Mouse (Mus musculus) embryonic facial prominence, embryonic 14.5 days (tissue): Measurements from ENCODE around the gene Atp8a2. TPM values are rescaled to one million over a fixed set of nuclear protein-coding genes. Genes with fewer than 3 reads are reported as not detected.
A peak's percentile ranks its signal among the peaks of the same experiment; 100 is the strongest.

Source experiments
- ATAC-seq: fragments of 200-750 bp; cut with Nextera tagmentation; 2 replicates; pipeline ENCODE4 v1.8.0; 2017; ENCODE audit warnings: low read depth, moderate number of reproducible peaks, moderate TSS enrichment
- DNase-seq: peaks from one replicate; pipeline ENCODE4 v3.0.0-alpha.2; 2015; ENCODE audit warnings: low spot score
- H3K27ac ChIP-seq: fragments of 300-500 bp; sonication (generic); replicated peaks from 2 replicates; pipeline ENCODE4 v1.5.1; 2014; ENCODE audit warnings: low read depth, mild to moderate bottlenecking, low read length, moderate library complexity
- H3K27me3 ChIP-seq: fragments of 300-500 bp; sonication (generic); replicated peaks from 2 replicates; pipeline ENCODE4 v1.6.1; 2014; ENCODE audit warnings: low read length; ENCODE audit not compliant: control insufficient read depth, insufficient read depth
- H3K36me3 ChIP-seq: fragments of 300-500 bp; sonication (generic); 2 replicates; pipeline ENCODE4 v1.6.1; 2014; ENCODE audit warnings: low read length, mixed read lengths; ENCODE audit not compliant: control insufficient read depth, insufficient read depth
- H3K4me1 ChIP-seq: fragments of 300-500 bp; sonication (generic); 2 replicates; pipeline ENCODE4 v1.6.1; 2014; ENCODE audit warnings: antibody characterized with exemption, low read length; ENCODE audit not compliant: control insufficient read depth, insufficient read depth
- H3K4me2 ChIP-seq: fragments of 300-500 bp; sonication (generic); 2 replicates; pipeline ENCODE4 v1.6.1; 2014; ENCODE audit warnings: low read depth, mild to moderate bottlenecking, low read length, moderate library complexity, mixed read lengths
- H3K4me3 ChIP-seq: fragments of 300-500 bp; sonication (generic); 2 replicates; pipeline ENCODE4 v1.5.1; 2014; ENCODE audit warnings: low read depth, mild to moderate bottlenecking, low read length
- H3K9ac ChIP-seq: fragments of 300-500 bp; sonication (generic); 2 replicates; pipeline ENCODE4 v1.6.1; 2014; ENCODE audit warnings: low read depth, mild to moderate bottlenecking, low read length, moderate library complexity, mixed read lengths
- H3K9me3 ChIP-seq: fragments of 300-500 bp; sonication (generic); 2 replicates; pipeline ENCODE4 v1.6.1; 2016; ENCODE audit warnings: low read length; ENCODE audit not compliant: control insufficient read depth
- WGBS: fragments of 180-500 bp; shearing (Covaris S2); extraction: QIAGEN DNeasy Blood & Tissue Kit; methylation state at CpG from one replicate; pipeline ENCODE4 v1.1.7; 2014; 5-methylcytosine and 5-hydroxymethylcytosine counted together
- polyA plus RNA-seq: library from polyadenylated mRNA; unstranded; fragments of >200 nt; fragmentation: Nextera tagmentation; extraction: Ambion mirVana; gene quantifications from 2 replicates; pipeline ENCODE4 v1.2.1, GENCODE M21; 2014

Gene Atp8a2
- polyA plus RNA-seq, 1 experiment from 2014 or later, result 3.6 TPM

DNA sequence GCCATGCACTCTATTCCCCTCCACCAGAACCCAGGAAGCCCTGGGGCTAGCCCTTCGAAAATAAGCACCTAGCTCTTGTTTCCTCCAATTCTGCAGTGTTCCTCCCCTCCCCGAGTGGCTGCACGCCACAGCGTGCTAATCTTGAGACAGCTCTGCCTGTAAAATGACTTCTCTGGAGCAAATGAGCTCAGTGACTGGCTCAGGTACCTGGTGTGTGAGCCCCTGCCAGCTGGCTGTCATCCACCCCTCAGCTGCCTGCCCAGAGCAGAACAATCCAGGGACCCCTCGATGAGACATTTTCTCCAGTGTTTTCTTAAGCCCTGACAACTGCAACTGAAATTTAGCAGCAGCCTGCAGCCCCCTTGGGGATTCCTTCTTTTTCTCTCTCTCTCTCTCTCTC, 495.5 kb downstream of the Atp8a2 start:
- DNase-seq (peak; percentile 86), ATAC-seq (peak; percentile 73)
- H3K27ac ChIP-seq, result no peak overlapping the region

DNA sequence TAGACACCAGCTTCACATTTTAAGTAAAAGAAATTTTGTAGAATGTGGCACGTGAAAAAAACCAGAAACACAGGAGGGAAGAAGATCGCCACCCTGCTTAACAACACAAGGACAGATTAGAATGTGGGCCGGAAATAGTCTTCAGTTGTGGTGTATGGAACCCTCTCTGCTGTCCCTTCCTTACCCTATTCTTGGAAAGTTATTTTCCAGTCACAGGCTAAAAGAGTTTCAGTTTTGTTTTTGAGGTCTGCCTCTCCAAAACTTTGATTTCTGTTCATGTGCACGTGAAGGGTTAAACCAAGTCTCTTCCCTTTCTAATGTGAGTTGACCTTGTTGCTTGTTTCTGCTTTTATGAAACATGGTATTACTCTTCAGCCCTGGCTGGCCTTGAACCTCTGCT, 501.8 kb downstream of the Atp8a2 start:
- ATAC-seq, result no peak
- WGBS, result 83% methylated on average over 4 of the region's 4 CpGs
- no peak for DNase-seq
- Histone ChIP-seq H3K9ac (no peak overlapping the region), H3K9me3 (no peaks in the 10 kb centered on the region), H3K4me3 (no peak overlapping the region), H3K27me3 (no peaks in the 10 kb centered on the region), H3K4me1 (peaks cover 14% of the 10 kb centered on the region; the same call in 1 of the 2 replicates), H3K36me3 (no peaks in the 10 kb centered on the region), H3K27ac (no peak overlapping the region), H3K4me2 (no peak overlapping the region)

More for the DNA sequence above, 495.5 kb downstream of the Atp8a2 start:
- H3K9me3 ChIP-seq, result no peaks in the 10 kb centered on the region
- no peak overlapping the region for H3K4me2 ChIP-seq
- H3K4me1 ChIP-seq, result peaks cover 27% of the 10 kb centered on the region
- 11% methylated on average over 5 of the region's 5 CpGs for WGBS
- H3K36me3 ChIP-seq, result no peaks in the 10 kb centered on the region
- no peaks in the 10 kb centered on the region for H3K27me3 ChIP-seq
- no peak overlapping the region for H3K4me3 ChIP-seq
- H3K9ac ChIP-seq, result peak overlapping the region; percentile 38; the same call in 1 of the 2 replicates

DNA sequence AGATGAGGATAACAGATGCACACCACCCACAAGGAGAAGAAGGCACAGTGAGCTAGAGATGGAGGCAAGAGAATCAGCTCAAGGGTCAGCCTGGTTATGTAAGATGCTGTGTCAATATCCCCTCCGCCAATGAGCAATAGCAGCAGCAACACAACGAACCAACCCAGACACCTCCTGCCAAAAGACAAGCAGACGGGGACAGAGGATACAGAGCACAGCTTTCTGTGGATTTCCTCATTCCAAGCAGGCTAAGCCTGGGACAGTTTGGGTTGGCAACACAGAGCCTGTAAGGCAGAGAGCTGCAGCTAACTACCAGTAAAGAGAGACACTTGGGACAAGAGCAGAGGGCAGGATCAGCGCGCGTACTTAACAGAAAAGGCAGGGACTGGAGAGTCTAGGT, 504.8 kb downstream of the Atp8a2 start:
- H3K36me3 ChIP-seq, result no peaks in the 10 kb centered on the region
- H3K9me3 ChIP-seq, result no peaks in the 10 kb centered on the region
- no peak overlapping the region for H3K9ac ChIP-seq
- no peak overlapping the region for H3K27ac ChIP-seq
- peaks cover 13% of the 10 kb centered on the region for H3K4me1 ChIP-seq
- DNase-seq (no peak), ATAC-seq (no peak)
- H3K4me2 ChIP-seq, result no peak overlapping the region
- H3K4me3 ChIP-seq, result no peak overlapping the region
- no peaks in the 10 kb centered on the region for H3K27me3 ChIP-seq
- WGBS, result 81% methylated on average over 6 of the region's 6 CpGs

DNA sequence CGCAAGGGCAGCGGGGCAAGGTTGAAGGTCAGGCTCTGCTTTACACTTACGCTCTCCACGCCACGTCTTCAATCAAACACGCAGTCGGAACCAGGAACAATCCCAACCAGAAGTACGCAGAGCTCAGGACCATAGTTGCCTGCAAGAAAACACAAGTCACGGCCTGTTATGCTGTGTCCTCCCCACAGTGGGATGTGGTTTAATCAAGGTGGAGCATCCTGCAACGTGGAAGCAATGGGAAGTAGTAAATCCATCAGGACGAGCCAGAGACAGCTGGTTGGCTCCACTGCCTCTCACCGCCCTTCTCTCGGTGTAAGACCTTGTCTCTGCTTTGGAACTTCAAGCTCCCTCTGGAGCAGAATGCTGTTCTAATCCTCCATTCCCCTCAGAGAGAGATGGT, 505.6 kb downstream of the Atp8a2 start:
- Histone ChIP-seq H3K9me3 (no peaks in the 10 kb centered on the region), H3K4me3 (no peak overlapping the region), H3K27me3 (no peaks in the 10 kb centered on the region), H3K4me1 (peaks cover 13% of the 10 kb centered on the region), H3K36me3 (no peaks in the 10 kb centered on the region), H3K27ac (no peak overlapping the region), H3K9ac (no peak overlapping the region), H3K4me2 (no peak overlapping the region)
- ATAC-seq (no peak), DNase-seq (no peak)
- WGBS, result 68% methylated on average over 13 of the region's 13 CpGs

DNA sequence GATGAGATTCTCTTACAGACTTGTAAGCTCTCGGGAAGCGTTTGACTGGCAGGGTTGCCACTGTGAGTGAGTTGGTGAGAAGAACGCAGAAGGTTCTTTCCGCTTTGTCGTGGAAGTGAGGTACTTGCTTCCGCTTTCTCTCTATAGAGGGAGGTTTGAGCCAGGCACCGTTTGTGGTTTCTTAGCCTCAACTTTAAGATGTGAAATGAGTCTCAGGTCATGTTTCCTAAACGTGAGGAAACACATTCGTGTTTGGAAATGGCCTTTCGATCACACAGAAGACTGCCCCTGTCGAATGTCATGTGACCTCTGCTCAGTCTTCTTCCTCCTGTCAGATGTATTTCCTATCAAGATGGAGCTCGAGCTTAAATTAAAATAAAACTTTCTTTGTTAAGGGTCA, 506.0 kb downstream of the Atp8a2 start:
- WGBS, result 53% methylated on average over 12 of the region's 12 CpGs

DNA sequence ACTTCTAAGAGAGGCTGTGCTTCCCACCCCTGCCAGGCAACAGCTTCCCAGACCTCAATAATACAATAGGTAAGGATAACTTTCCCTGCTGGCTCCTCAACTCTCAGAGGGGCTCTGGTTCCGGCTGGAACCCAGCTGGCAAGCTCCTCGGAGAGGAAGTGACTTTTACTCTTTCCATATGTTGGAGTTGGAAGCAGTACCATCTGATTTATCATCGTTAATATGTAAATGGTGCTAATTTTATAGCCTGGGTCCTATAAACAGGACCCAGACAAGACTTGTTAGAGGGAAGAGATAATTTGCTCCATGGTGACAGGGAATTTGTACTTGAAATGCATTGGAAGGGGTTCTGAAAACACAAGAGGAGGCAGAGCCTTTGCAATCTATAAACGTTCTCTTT, 507.4 kb downstream of the Atp8a2 start:
- no peaks in the 10 kb centered on the region for H3K36me3 ChIP-seq
- WGBS, result 38% methylated on average over 4 of the region's 4 CpGs
- DNase-seq, result peak; percentile 31
- H3K9me3 ChIP-seq, result no peaks in the 10 kb centered on the region
- H3K4me3 ChIP-seq, result no peak overlapping the region
- H3K4me1 ChIP-seq, result peaks cover 21% of the 10 kb centered on the region
- H3K9ac ChIP-seq, result no peak overlapping the region
- no peak overlapping the region for H3K4me2 ChIP-seq
- H3K27ac ChIP-seq, result no peak overlapping the region
- ATAC-seq, result no peak
- H3K27me3 ChIP-seq, result no peaks in the 10 kb centered on the region

More for the DNA sequence above, 506.0 kb downstream of the Atp8a2 start:
- Histone ChIP-seq H3K4me2 (no peak overlapping the region), H3K4me1 (peaks cover 13% of the 10 kb centered on the region), H3K9ac (no peak overlapping the region), H3K36me3 (no peaks in the 10 kb centered on the region), H3K27me3 (no peaks in the 10 kb centered on the region), H3K9me3 (no peaks in the 10 kb centered on the region), H3K4me3 (no peak overlapping the region), H3K27ac (no peak overlapping the region)
- ATAC-seq (no peak), DNase-seq (no peak)

DNA sequence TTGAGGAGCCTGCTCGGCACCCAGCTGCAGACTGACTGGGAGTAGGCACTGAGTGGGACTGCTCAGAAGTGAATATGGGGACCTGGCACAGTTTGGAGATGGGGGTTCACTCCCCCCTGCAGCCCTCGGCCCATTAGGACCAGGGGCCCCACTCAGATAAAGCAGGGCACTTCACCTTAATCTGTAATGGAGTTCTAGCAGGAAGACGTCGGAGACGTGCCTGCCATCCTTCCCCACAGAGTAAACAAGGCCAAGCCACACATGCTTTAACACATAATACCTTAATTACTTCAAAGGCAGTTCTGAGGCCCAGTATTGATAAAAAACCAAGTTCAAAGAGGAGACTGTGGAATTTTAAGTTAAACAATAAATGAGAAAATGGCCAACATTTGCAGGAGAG, 510.8 kb downstream of the Atp8a2 start:
- H3K9ac ChIP-seq, result no peak overlapping the region
- no peak overlapping the region for H3K4me3 ChIP-seq
- ATAC-seq (no peak), DNase-seq (no peak)
- no peaks in the 10 kb centered on the region for H3K9me3 ChIP-seq
- no peaks in the 10 kb centered on the region for H3K27me3 ChIP-seq
- H3K4me2 ChIP-seq, result no peak overlapping the region
- WGBS, result 57% methylated on average over 5 of the region's 5 CpGs
- H3K4me1 ChIP-seq, result peaks cover 22% of the 10 kb centered on the region
- no peak overlapping the region for H3K27ac ChIP-seq
- no peaks in the 10 kb centered on the region for H3K36me3 ChIP-seq

DNA sequence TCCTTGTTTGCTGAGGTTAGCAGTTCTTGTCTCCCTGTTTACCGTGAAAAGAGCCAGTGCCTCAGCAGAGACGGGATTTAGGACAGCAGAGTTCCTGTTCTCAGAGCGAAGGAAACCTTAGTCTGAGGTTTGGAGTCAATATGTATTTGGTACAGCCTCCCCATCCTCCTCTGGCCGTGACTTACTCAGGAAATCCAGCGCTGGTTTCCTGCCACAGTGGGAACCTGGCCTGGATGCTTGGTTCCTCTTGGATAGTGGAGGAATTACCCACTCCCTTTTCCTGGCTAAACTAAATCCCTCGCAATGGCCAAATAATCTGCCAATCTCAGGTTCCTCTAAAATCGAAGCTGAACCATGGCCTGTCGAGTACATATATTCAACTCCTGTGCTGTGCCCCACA, 511.6 kb downstream of the Atp8a2 start:
- no peaks in the 10 kb centered on the region for H3K36me3 ChIP-seq
- no peak overlapping the region for H3K9ac ChIP-seq
- no peak overlapping the region for H3K4me2 ChIP-seq
- no peaks in the 10 kb centered on the region for H3K9me3 ChIP-seq
- H3K27me3 ChIP-seq, result no peaks in the 10 kb centered on the region
- WGBS, result 42% methylated on average over 8 of the region's 8 CpGs
- ATAC-seq (no peak), DNase-seq (peak; percentile 23)
- peaks cover 17% of the 10 kb centered on the region for H3K4me1 ChIP-seq
- no peak overlapping the region for H3K4me3 ChIP-seq
- no peak overlapping the region for H3K27ac ChIP-seq

DNA sequence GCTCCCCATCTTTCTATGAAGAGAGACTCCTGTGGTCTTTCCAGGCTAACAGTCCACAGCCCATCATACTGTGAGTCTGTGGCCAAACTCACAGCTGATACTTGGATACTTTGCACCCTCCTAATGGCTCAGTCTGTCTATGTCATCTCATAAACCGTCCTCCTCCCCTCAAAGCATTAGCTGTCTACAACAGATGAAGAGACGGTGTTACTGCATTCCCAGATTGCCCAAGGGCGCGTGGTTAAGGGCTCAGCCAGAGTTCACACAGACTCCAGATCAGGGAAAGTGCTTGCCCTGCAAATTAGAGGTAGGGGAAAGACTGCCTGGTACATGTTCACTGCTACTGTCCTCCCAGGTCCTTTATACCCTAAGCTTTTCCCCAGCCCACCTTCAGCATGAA, 515.1 kb downstream of the Atp8a2 start:
- no peaks in the 10 kb centered on the region for H3K9me3 ChIP-seq
- DNase-seq, result no peak
- 43% methylated on average over 4 of the region's 4 CpGs for WGBS
- no peaks in the 10 kb centered on the region for H3K36me3 ChIP-seq
- H3K4me2 ChIP-seq, result no peak overlapping the region
- no peak overlapping the region for H3K27ac ChIP-seq
- H3K27me3 ChIP-seq, result no peaks in the 10 kb centered on the region
- peaks cover 10% of the 10 kb centered on the region for H3K4me1 ChIP-seq
- H3K4me3 ChIP-seq, result no peak overlapping the region
- H3K9ac ChIP-seq, result no peak overlapping the region
- no peak for ATAC-seq
